Mouse (Mus musculus) liver, embryonic 14.5 days (tissue): ENCODE measurements at regions not wholly inside any gene's neighbourhood (a gene's known extent, or its start where the extent isn't known, plus 50 kb on each side); places are given as distances from the start of the nearest gene placed in this dataset.

Experiments used
- CTCF ChIP-seq: IDR thresholded peaks from 2 replicates; pipeline ENCODE4 v1.5.1; 2016; ENCODE audit warnings: antibody characterized with exemption, low read depth, control low read depth
- EP300 ChIP-seq: IDR thresholded peaks from 2 replicates; pipeline ENCODE4 v1.6.1; 2016; ENCODE audit warnings: antibody characterized with exemption, low read depth

DNA sequence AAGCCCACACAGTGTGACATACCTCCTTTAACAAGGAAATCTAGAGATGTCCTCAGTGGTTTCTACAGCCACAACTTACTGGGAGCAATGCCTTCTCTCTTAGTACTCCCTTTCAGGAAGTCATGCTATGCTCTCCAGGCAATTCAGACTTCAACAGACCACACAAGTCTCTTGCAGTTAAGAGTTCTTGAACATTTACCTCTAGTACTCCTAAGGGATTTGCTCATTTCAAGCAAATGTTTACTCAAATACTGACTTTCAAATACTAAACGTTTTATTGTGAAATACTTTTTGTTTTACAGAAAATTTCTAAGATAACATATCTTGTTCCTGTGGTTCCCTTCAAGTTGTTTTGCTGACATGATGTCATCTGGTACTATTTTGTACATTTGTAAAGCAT is 114.6 kb upstream of the Gm21293 start:
- no peak for TF ChIP-seq EP300
- no peak for TF ChIP-seq CTCF
